Mouse (Mus musculus) left cerebral cortex, adult 11 months (tissue): ENCODE results near the gene 1810009A15Rik.
"Not testable (repeated sequence)": the region's sequence is repeated elsewhere in the genome, so short reads cannot be mapped to it uniquely, and the experiment has no call there.

Experiments used
- DNase-seq: peaks from one replicate; pipeline ENCODE4 v3.0.0; 2022; ENCODE audit warnings: low spot score

1810009A15Rik gene

DNA sequence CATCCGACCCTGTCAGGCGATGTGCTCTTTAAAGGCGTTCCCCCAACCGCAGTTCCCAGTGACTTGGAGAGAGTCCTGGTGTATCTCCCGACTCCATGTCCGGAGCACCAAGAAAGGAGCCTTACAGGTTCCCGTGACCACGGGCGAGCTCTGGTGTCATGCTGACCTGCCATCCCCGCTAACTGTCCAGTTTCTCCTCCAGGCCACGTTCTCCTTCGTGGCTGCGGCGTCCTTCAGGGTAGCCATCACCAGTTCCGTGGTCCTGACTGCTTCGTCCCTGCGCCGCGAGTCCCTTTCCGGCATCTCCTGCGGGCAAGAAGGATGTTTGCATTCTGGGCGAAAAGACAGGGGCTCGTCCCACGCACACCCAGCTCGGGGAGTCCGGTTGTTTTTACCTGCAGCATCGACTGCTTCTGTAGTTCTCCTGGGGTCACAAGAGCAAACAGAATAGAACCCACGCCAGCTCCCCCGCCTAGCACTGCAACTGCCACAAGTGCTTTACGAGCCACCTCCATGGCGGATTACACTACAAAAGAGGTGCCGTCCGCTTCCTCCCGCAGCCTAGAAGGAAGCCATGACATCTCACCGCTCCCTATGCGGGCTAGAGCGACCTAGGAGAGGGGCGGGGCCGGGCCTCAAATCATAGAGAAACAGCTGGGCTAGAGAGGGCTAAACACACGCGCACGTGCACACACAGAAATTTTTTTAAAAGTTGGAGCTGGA is 8.2 kb upstream of the 1810009A15Rik start, which contains the start of gene Uqcc3:
Gene Uqcc3 (minus strand): TSS at position 613 of the 723 bp plus-strand sequence.
- peak; percentile 83 for DNase-seq

DNA sequence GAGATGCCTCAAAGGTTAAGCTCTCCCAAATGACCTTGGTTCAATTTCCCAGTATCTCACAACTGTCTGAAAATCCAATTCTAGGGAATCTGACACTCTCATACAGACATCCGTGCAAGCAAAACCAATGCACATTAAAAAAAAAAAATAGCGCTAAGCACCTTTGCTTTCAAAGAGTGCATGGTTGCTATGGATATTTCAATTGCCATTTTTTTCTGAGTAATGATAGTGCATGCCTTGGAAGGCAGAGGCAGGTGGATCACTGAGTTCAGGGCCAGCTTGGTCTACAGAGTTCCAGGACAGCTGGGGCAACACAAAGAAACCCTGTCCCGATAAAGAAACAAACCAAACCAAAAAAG is 7.6 kb upstream of the 1810009A15Rik start:
- DNase-seq, result no peak

DNA sequence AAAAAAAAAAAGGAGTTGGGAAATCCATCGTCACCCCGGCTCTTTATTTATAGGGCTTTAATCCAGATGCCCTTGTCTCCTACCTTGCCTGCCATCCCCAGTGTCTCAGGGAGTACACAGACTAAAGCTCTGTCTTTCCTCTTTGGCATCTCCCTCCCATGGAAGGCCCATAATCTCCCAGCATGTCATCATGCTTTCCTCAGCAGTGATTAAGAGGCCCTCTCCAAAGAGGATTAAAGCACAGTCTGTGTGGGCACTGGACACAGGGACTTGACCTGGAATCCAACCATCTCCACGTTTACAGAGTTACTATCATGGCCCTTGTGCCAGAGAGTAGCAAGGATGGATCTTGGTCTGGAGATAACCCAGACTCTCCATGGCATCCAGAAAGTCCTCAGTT is 5.0 kb upstream of the 1810009A15Rik start, which contains the start of the genes Lbhd1 and Gm49403:
Gene Lbhd1 (plus strand): TSS at position 117 of the 400 bp plus-strand sequence.
Gene Gm49403 (plus strand): TSS at position 315 of the 400 bp plus-strand sequence.
- DNase-seq, result no peak

DNA sequence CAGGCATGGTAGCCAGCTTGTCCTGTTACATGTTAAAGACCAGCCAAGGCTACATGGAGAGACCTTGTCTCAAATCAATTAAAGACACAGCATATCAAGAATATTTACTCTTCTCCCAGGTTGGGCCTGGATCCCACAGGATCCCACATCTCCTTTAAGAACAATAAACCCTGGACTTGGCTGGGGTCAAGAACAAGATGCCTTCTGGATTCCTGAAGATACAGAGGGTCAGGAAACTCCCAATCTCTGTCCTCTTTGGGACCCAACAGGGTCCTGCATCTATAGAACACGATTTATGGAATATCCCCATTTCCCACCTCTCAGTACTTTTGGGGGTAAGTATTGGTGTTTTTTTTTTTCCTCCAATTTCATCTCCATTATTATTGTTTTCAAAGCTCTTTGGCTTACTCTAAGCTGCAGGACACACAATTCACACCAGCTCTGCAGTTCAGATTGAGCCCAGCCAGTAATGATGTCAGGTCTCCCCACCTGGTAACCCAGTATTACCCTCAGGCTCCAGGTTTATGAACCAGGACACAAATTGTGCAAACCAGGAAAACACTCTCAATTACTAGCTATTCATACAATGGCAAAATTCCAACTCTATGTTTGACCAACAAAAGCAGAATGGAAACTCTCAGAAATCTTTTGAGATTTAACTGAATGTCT is 1.6 kb upstream of the 1810009A15Rik start:
- DNase-seq, result no peak

DNA sequence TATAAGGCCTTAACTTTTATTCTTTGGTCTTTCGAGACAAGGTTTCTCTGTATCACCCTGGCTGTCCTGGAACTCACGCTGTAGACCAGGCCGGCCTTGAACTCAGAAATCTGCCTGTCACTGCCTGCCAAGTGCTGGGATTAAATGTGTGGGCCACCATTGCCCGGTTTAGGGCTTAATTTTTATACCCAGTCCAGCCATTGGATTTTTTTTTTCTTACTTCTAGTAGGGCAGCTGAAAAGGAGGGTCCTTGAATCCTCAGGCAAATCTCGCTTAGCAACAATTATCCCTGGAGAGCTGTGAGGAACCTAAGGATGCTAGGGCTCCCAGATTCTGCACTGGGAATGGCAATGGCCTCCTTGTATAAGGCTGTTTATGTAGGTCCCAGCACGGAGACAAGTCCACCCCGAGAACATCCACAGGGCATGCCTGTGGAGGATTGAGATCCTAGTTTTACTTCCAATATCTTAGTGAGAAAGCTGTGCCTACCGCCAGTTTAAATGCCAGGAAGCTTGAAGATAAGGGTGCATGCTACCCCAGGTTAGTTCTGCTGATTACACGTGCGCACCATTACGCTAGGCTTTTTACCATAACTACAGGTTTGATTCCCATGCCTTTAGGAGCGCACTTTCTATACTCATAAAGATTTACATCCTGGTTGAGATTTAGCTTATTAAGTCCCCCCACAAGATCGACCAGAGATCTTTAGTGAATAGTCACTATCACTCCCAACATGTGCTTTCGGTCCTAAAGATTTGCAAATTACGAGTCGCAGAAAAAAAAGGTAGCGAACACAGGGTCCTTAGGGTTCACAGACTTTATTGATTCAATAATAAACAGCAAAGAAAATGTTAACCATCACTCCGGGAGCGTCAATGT is 829 bp upstream of the 1810009A15Rik start:
- no peak for DNase-seq

DNA sequence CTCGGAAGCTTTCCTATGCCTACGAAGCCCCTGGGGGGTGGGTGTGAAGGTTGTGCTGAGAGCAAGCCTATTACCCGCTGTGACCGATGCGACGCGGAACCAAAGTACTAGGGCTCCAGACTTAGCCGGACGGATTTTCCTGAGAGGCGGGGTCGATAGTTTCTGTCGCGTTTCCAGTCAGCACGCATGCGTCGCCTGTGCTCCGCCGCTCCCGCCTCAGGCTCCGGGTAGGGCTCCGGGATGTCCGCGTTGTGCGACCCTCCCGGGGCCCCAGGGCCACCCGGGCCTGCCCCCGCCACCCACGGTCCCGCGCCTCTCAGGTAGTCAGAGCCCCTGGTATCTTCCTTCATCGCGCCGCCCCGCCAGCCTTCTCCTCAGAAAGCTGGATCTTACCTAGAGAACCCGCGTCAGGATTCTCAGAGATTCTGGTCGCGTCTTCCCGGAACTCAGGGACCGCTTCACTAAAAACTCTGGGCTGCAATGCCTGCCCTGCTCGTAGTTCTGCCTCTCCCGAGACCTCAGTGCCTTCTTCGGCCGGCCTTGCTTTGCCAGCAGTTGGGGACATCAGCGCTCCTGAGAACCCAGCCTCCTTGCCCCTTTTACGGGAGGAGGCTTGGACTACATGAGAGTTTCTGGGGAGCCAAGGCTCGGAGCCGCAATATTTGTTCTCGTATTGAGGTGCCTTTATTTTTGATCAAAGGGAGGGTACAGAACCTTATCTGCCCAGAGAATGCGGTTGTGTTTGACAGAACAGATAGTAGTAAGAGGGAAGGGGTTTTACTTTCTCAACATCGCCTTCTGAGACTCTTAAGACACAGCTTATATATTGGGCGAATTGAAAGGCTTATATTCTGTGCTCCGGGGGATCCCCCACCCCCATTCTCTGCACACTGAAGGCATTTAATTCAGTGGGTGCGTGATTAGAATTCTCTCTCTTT is 4.4 kb downstream of the 1810009A15Rik start, which contains the start of gene Ints5:
Gene Ints5 (plus strand): TSS at position 177 of the 938 bp plus-strand sequence.
- peak; percentile 65 for DNase-seq

DNA sequence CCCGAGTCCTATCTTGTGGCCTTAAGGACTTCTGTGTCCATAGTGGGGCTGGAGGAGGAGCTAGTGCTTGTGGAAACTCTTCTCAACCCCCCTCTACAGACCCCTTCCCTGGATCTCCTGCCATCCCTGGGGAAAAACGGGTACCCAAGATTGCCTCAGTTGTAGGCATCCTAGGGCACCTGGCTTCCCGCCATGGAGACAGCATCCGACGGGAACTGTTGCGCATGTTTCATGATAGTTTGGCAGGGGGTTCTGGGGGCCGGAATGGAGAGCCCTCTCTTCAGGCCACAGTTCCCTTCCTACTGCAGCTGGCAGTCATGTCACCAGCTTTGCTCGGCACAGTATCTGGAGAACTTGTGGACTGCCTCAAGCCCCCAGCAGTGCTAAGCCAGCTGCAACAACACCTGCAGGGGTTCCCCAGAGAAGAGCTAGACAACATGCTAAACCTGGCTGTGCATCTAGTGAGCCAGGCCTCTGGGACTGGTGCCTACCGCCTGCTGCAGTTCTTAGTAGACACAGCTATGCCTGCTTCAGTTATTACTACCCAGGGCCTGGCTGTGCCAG is 6.8 kb downstream of the 1810009A15Rik start:
- no peak for DNase-seq

DNA sequence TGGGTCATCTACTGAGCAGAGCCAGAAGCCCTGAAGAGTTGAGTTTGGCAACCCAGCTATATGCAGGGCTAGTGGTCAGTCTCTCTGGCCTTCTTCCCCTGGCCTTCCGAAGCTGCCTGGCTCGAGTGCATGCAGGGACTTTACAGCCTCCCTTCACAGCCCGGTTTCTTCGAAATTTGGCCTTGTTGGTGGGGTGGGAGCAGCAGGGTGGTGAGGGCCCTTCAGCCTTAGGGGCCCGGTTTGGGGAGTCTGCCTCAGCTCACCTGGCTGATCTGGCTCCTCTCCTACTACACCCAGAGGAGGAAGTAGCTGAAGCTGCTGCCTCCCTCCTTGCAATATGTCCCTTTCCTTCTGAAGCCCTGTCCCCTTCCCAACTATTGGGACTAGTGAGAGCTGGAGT is 7.6 kb downstream of the 1810009A15Rik start:
- not testable (repeated sequence) for DNase-seq

DNA sequence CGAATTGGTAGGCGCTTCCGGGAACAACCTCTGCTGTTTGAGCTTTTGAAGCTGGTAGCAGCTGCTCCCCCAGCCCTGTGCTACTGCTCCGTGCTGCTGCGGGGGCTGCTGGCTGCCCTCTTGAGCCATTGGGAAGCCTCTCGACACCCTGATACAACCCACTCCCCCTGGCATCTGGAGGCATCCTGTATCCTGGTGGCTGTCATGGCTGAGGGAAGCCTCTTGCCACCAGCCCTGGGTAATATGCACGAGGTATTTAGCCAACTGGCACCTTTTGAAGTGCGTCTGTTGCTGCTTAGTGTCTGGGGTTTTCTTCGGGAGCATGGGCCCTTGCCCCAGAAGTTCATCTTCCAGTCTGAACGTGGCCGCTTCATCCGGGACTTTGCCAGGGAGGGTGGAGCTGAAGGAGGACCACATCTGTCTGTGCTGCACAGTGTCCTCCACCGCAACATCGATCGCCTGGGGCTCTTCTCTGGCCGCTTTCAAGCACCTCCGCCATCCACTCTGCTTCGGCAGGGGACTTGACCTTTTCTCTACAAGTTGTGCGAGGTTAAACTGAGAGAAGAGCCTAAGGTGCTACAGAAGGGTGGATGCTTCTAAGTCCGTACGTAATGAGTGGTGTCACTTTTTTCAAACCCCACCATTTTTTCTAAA is 8.7 kb downstream of the 1810009A15Rik start:
- DNase-seq, result not testable (repeated sequence)

DNA sequence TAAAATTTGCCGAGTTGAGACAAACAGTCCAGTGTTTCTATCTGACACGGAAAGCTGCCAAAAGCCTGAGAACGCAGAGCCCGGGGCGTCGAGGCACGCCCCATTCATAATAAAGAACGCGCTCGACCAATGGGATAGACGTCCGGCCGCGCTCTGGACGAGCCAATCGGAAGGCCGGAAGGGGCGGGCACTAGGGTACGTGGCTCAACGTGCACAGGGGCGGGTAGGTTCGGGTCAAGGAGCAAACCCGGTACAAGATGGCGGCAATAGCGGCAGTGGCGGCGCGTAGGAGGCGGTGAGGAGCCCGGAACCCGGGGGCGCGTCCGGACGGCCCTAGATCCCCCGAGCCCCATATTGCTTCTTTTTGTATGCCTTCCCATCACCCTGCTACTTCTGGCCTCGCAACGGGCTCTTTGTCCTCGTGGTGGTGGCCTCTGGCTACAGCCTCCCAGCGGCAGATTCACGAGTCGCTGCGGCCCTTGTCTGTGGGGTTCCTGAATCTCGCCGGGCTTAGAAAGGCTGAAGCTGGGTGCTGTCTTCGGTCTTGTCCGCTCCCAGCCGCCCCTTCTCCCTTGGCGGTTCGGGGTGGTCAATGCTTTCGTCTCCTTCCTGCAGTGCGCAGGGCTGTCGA is 9.3 kb downstream of the 1810009A15Rik start, which contains the start of gene Ganab:
Gene Ganab (plus strand): TSS at position 207 of the 631 bp plus-strand sequence.
- DNase-seq, result peak; percentile 93

DNA sequence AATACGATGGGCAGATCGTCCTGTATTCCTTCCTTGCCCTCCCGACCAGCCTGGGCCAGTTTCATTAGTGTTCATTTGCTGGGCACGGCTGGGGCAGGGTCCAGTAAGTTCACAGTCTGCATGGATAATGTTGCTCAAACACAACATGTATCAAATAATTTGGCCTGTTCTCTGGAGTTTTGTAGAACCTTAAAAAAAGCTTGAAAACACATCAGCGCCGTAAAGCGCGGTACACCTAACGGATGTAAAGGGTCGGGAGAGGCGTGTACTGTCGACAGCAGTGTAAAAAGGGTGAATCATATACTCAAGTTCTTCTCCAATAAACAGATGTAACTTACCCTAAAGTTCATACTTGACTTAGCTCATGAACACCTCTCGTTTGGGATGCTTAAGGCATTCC is 9.9 kb downstream of the 1810009A15Rik start:
- DNase-seq, result no peak

DNA sequence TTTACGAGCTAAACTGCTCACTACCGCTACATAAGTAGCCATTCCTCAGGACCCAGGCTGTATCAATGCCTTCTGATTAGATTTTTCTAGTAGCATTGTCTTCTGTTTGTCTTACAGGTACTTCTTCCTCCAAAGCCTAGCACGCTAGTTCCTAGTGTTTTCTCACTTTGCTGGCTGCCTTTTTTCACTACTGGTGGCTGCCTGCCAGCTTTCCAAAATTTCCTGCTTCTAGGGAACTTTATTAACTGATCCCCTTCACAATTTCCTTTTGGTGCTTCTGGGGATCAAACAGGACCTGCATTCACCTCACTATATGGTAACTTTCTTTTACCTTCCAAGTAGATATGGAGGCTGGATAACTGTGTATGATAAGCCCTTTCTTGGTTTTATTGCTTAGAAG is 10.4 kb downstream of the 1810009A15Rik start:
- DNase-seq, result no peak

DNA sequence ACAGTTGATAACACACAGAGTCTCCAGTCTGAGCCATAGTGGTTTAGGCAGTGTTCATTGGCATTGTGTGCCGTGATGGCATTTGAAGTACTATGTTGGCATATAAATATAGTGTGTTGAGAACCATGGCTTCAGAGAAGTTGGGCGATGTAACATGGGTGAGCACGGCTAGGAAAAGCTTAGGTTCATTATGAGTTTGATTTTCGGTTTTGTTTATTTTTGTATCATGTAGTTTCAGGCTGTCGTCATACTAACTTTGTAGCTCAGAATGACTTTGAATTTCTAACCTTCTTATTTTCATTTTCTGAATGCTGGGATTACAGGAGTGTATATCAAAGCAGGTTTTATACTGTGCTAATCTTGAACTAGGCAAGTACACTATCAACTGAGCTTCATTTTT is 14.8 kb downstream of the 1810009A15Rik start:
- DNase-seq, result no peak

DNA sequence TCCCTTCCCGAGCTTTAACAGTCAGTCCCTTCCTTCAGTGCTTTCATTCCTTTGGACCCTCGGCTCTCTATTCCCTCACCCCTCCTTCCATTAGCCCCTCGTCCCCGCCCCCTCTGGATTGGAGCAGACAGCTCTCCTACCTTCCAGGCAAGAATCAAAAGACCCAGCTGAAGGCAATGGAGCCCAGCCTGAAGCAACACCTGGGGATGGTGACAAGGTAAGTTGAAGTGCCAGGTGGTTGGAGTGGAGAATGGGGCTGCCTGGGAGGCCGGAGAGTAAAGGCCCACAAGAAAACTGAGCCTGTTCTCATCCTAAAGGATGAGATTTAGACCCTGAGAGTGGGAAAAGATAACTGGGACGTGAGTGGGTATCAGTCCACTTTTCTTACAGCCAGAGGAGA is 19.9 kb downstream of the 1810009A15Rik start:
- no peak for DNase-seq

DNA sequence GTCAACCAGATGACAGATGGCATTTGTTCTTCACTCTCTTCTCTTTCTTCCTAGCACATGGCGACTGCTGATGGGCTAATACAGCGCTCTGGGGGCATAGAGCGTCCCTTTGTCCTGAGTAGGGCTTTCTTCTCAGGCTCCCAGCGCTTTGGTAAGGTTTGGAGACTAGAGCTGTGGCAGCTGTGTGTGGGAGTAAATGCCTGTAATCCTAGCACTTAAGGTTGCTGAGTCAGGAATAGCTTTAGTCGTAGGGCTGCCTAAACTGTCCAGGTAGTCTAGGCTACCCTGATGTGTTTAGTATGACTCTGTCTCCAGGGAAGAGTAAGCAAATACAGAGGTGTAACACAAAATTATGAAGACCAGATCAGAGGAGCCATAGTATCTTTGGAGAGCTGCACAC is 23.2 kb downstream of the 1810009A15Rik start:
- DNase-seq, result no peak

DNA sequence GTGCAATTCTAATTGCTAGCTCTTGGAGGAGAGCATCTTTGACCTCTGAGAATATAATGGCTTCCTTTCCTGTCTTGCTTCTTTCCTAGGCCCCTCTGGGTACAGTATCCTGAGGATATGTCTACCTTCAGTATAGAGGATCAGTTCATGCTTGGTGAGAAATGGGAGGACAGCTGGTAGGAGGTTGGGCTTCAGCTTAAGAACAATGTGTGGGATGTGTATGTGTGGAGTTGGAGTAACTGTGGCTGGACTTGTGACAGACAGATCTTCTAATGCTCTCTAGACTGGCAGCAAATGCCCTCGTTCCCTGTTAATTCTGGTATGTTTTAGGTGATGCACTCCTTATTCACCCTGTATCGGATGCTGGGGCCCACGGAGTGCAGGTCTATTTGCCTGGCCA is 25.6 kb downstream of the 1810009A15Rik start:
- no peak for DNase-seq

DNA sequence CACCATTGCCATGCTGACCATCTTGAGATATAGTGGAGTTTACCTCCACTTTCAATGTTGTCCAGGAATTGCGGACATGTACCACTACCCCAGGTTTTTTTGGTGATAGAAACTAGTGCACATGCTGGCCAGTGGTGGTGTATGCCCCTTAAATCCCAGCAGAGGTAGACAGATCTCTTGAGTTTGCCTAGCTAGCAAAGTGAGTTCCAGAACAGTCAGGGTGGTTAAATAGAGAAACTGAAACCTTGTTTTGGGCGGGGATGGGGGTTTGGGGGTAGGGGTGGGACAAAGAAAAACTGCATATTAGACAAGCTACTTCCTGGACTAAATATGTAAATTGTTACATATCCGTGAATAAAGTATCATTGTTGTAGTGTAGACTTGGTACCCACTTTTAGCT is 30.3 kb downstream of the 1810009A15Rik start:
- DNase-seq, result no peak

DNA sequence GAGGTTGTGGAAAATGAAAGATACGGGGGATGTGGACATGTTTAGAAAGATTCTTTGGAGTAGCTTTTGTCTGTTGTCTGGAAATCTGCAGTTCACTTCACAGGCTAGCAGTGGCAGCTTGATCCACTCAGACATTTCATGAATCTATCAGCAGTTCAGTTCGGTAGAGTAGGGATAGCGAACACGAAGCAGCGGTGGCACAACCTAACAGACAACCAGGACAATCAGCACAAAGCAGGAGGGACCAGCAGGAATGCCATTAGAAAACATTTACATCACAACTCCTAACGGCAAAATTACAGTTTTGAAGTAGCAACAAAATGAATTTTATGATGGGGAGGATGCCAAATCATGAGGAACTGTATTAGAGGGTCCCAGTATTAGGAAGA is 31.0 kb downstream of the 1810009A15Rik start:
- DNase-seq, result no peak

DNA sequence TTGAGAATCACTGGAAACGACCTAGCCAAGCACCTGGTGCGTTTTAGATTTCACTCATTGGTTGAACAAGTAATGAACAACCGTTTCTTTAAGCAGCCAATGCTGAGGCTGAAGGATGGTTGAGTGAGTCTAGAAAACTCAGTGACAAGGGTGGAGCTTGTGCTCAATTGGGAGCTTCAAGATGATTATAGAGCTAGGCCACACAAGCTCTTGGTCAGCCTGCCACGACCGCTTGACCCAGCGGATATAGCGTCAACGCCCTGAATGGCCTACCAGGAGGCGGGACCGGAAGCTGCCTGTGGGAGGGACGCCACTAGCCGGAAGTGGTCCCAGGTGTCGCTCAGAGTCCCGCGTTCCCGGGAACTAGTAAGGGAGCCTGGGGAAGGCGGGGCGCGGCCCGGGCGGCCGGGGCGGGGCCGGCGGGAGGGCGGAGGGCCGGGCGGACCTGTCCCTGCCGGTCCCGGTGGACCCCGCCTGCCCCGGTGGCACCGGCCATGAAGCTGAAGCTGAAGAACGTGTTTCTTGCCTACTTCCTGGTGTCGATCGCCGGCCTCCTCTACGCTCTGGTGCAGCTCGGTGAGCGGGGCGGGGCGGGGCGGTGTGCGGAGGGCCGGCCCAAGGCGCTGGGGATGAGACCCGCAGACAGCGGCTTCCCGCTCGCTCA is 31.6 kb downstream of the 1810009A15Rik start, which contains the start of gene B3gat3:
Gene B3gat3 (plus strand): TSS at position 302 of the 664 bp plus-strand sequence.
- DNase-seq, result peak; percentile 87
